Mouse (Mus musculus): ENCODE measurements at regions not wholly inside any gene's neighbourhood (a gene's known extent, or its start where the extent isn't known, plus 50 kb on each side); places are given as distances from the start of the nearest gene placed in this dataset.
"Not testable (repeated sequence)": the region's sequence is repeated elsewhere in the genome, so short reads cannot be mapped to it uniquely, and the experiment has no call there.

DNA sequence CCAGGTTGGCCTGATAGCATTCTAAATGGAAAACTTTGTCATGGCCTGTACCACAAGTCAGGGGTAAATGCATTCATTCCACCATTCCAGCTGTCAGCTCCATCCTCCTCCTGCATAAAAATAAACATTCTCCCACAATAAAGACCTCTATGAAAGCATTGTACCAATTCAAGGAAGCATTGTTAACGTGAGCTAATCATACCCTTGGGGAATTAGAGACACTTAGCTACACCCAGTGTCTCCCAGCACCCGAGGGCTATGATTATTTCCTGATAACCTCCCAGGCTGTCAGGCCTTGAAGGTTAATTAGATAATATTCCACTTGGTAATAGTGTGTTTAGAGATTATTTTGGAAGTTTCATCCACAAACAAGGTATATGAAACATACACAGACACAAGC, 182.1 kb downstream of the Ppp1r3a start:
- Histone ChIP-seq H3K36me3 (ENCODE audit: control insufficient read depth, insufficient read depth, low read length) (no peaks in the 10 kb centered on the region), H3K9ac (ENCODE audit: low read length) (no peak overlapping the region), H3K4me1 (replicated peaks; ENCODE audit: control insufficient read depth, insufficient read depth, low read length) (no peaks in the 10 kb centered on the region), H3K27me3 (ENCODE audit: control insufficient read depth, insufficient read depth, low read depth, low read length) (no peaks in the 10 kb centered on the region), H3K9me3 (ENCODE audit: control insufficient read depth, low read length) (no peaks in the 10 kb centered on the region), H3K27ac (ENCODE audit: low read length) (no peak overlapping the region), H3K4me3 (ENCODE audit: low read length) (no peak overlapping the region), H3K4me2 (ENCODE audit: low read depth, low read length) (no peak overlapping the region)
- 25% methylated on average over 2 of the region's 2 CpGs for WGBS
- no peak for ATAC-seq (ENCODE audit: low read depth)

DNA sequence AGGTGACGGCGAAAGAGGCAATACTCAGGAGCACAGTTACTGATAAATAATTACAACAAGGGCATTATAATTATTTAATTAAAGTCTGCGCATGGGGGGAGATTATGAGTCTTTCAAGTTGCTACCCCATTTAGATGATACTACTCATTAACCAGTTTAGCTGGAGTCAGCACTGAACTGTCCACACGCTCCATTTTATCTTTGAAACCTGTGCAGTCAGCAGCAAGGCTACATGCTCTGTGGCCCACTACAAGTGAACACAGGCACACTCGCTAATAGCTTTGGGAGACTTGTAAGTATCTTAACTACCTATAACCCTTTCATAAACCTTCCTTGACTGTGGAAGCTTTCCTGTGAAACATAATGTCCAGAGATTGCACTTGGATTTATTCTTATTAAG, 214.7 kb downstream of the Ppp1r3a start:
- 88% methylated on average over 5 of the region's 5 CpGs for WGBS
- no peak for ATAC-seq (ENCODE audit: low read depth)

DNA sequence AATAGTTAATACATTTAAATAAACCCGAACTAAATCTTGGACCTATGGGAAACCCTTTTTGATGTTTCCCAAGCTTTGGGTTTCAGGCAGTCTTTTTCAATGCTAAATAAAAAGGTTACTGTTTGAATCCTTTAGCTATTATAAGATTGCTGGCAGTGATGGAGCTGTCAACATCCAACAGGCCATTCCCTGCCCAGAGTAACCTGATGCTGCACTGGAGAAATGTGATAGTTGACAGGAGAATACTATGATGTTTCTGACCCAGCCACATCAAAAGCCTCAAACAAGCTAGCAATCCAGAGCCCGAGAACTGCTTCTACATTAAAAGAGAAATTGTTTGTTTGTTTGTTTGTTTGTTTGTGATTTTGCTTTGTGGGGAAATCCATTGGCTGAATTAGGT, 226.0 kb downstream of the Ppp1r3a start:
- Histone ChIP-seq H3K27me3 (ENCODE audit: control insufficient read depth, insufficient read depth, low read depth, low read length) (no peaks in the 10 kb centered on the region), H3K9me3 (ENCODE audit: control insufficient read depth, low read length) (no peaks in the 10 kb centered on the region), H3K9ac (ENCODE audit: low read length) (no peak overlapping the region), H3K4me2 (ENCODE audit: low read depth, low read length) (no peak overlapping the region), H3K4me3 (ENCODE audit: low read length) (no peak overlapping the region), H3K27ac (ENCODE audit: low read length) (no peak overlapping the region), H3K36me3 (ENCODE audit: control insufficient read depth, insufficient read depth, low read length) (no peaks in the 10 kb centered on the region), H3K4me1 (replicated peaks; ENCODE audit: control insufficient read depth, insufficient read depth, low read length) (no peaks in the 10 kb centered on the region)
- ATAC-seq (ENCODE audit: low read depth): no peak
- 64% methylated on average over 2 of the region's 2 CpGs for WGBS

More for the DNA sequence above, 214.7 kb downstream of the Ppp1r3a start:
- H3K27ac ChIP-seq (ENCODE audit: low read length): no peak overlapping the region
- no peak overlapping the region for H3K9ac ChIP-seq (ENCODE audit: low read length)
- H3K4me3 ChIP-seq (ENCODE audit: low read length): no peak overlapping the region
- no peaks in the 10 kb centered on the region for H3K9me3 ChIP-seq (ENCODE audit: control insufficient read depth, low read length)
- H3K27me3 ChIP-seq (ENCODE audit: control insufficient read depth, insufficient read depth, low read depth, low read length): no peaks in the 10 kb centered on the region
- no peaks in the 10 kb centered on the region for H3K4me1 ChIP-seq (replicated peaks; ENCODE audit: control insufficient read depth, insufficient read depth, low read length)
- H3K4me2 ChIP-seq (ENCODE audit: low read depth, low read length): no peak overlapping the region
- H3K36me3 ChIP-seq (ENCODE audit: control insufficient read depth, insufficient read depth, low read length): no peaks in the 10 kb centered on the region

DNA sequence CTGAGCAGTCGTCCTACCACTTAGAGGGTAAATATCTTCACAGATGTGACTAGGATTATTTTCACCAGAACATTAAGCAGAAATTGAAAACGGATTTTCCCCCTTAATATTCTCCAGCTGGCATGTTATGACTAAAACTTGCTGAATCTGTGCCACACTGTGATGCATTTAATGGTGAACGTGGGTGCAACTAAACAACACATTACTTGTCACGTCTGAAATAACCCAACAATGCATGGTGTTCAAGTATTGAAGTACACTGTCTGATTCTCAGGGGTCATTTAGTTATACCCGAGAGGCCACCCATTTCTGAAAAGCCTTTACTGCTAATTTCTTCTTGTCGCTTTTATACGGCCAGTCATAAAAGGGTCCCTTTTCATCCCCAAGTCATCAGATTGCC, 226.5 kb downstream of the Ppp1r3a start:
- Histone ChIP-seq H3K4me3 (ENCODE audit: low read length) (no peak overlapping the region), H3K9ac (ENCODE audit: low read length) (no peak overlapping the region), H3K36me3 (ENCODE audit: control insufficient read depth, insufficient read depth, low read length) (no peaks in the 10 kb centered on the region), H3K4me2 (ENCODE audit: low read depth, low read length) (no peak overlapping the region), H3K4me1 (replicated peaks; ENCODE audit: control insufficient read depth, insufficient read depth, low read length) (no peaks in the 10 kb centered on the region), H3K27me3 (ENCODE audit: control insufficient read depth, insufficient read depth, low read depth, low read length) (no peaks in the 10 kb centered on the region), H3K9me3 (ENCODE audit: control insufficient read depth, low read length) (no peaks in the 10 kb centered on the region), H3K27ac (ENCODE audit: low read length) (no peak overlapping the region)
- no peak for ATAC-seq (ENCODE audit: low read depth)
- 65% methylated on average over 7 of the region's 7 CpGs for WGBS

DNA sequence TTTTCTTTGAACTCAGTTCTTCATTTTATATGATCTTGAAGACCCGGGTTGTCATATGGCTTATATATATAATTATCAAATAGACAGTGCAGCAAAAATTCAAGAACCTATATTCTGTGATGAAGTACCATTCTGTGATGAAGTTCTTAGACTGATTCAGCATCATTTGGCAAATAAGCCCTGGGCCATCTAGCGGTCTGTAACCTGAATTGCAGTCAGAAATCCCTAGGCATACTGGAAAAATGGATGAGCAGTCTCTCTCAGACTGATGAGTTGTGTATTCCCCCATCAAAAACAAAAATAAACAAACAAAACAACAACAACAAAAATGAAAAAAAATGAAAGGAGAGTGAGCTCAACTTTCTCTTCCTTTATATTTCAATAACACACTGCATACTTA, 232.3 kb downstream of the Ppp1r3a start:
- no peaks in the 10 kb centered on the region for H3K4me1 ChIP-seq (replicated peaks; ENCODE audit: control insufficient read depth, insufficient read depth, low read length)
- no peak overlapping the region for H3K4me3 ChIP-seq (ENCODE audit: low read length)
- no peak overlapping the region for H3K4me2 ChIP-seq (ENCODE audit: low read depth, low read length)
- WGBS: 20% methylated on average over 2 of the region's 2 CpGs
- H3K9ac ChIP-seq (ENCODE audit: low read length): no peak overlapping the region
- H3K9me3 ChIP-seq (ENCODE audit: control insufficient read depth, low read length): no peaks in the 10 kb centered on the region
- H3K27ac ChIP-seq (ENCODE audit: low read length): no peak overlapping the region
- H3K36me3 ChIP-seq (ENCODE audit: control insufficient read depth, insufficient read depth, low read length): no peaks in the 10 kb centered on the region
- ATAC-seq (ENCODE audit: low read depth): no peak
- H3K27me3 ChIP-seq (ENCODE audit: control insufficient read depth, insufficient read depth, low read depth, low read length): no peaks in the 10 kb centered on the region

DNA sequence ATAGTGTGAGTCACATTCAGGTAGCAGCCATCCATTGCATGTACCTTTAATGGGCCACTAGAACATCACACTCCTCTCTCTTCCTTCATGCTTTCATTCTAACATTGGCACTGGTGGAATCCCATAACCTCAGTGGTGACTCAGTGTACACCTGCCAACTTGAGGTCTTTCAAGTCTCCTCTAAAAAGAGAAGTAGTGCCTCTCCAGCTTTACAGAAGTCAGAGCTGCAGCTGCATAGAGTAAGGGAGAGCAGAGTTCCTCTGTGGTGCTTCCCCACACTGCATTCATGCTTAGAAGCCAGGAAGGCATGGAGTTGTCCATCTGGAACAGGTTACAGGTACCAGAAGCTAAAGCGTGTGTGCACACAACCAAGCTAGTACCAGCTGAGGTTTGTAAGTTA, 233.8 kb downstream of the Ppp1r3a start:
- Histone ChIP-seq H3K4me1 (replicated peaks; ENCODE audit: control insufficient read depth, insufficient read depth, low read length) (no peaks in the 10 kb centered on the region), H3K4me3 (ENCODE audit: low read length) (no peak overlapping the region), H3K27me3 (ENCODE audit: control insufficient read depth, insufficient read depth, low read depth, low read length) (no peaks in the 10 kb centered on the region), H3K27ac (ENCODE audit: low read length) (no peak overlapping the region), H3K9ac (ENCODE audit: low read length) (no peak overlapping the region), H3K9me3 (ENCODE audit: control insufficient read depth, low read length) (no peaks in the 10 kb centered on the region), H3K36me3 (ENCODE audit: control insufficient read depth, insufficient read depth, low read length) (no peaks in the 10 kb centered on the region), H3K4me2 (ENCODE audit: low read depth, low read length) (no peak overlapping the region)
- no peak for ATAC-seq (ENCODE audit: low read depth)
- 82% methylated on average over 1 of the region's 1 CpGs for WGBS

DNA sequence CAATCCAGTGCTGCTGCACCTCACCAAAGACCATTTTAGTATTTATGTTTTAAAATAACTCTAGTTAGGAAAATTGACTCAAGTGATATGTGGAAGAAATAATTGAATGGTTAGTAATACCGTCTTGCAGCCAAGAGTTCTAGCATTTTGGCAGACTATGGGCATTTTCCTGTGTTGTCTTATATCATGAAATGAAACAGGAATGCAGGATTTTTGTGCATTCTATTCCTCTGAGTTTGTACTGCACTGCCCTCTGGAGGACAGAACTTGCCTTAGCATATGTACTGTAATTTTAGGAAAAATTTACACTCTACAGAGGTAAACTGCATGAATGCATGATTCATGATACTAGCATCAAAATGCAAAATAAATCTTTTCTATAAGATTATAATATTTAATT, 250.9 kb downstream of the Ppp1r3a start:
- Histone ChIP-seq H3K9me3 (ENCODE audit: control insufficient read depth, low read length) (no peaks in the 10 kb centered on the region), H3K36me3 (ENCODE audit: control insufficient read depth, insufficient read depth, low read length) (no peaks in the 10 kb centered on the region), H3K9ac (ENCODE audit: low read length) (no peak overlapping the region), H3K4me2 (ENCODE audit: low read depth, low read length) (no peak overlapping the region), H3K4me1 (replicated peaks; ENCODE audit: control insufficient read depth, insufficient read depth, low read length) (no peaks in the 10 kb centered on the region), H3K27me3 (ENCODE audit: control insufficient read depth, insufficient read depth, low read depth, low read length) (no peaks in the 10 kb centered on the region), H3K4me3 (ENCODE audit: low read length) (no peak overlapping the region), H3K27ac (ENCODE audit: low read length) (no peak overlapping the region)
- WGBS: 13% methylated on average over 1 of the region's 1 CpGs
- ATAC-seq (ENCODE audit: low read depth): peak; percentile 51; the same call in 1 of the 2 replicates

DNA sequence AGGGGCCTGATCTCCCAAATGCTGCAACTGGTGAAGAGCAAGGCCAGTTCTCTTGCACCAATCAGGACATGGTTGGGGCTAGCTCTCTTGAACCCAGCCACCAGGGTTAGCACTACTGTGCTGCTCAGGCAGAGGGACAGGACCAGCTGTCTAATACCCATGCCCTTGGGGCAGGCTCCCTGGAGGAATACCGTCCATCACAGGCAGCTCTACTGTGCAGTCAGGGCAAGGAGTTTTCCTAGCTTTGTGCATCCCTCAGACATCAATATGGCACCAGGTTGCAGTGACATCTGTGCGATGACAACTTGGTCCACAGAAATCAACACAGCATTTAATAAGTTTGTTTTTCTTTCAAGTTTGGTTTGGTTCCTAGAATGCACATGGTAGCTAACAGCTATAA, 254.4 kb downstream of the Ppp1r3a start:
- Histone ChIP-seq H3K4me2 (ENCODE audit: low read depth, low read length) (no peak overlapping the region), H3K27me3 (ENCODE audit: control insufficient read depth, insufficient read depth, low read depth, low read length) (no peaks in the 10 kb centered on the region), H3K27ac (ENCODE audit: low read length) (no peak overlapping the region), H3K4me3 (ENCODE audit: low read length) (no peak overlapping the region), H3K9me3 (ENCODE audit: control insufficient read depth, low read length) (no peaks in the 10 kb centered on the region), H3K9ac (ENCODE audit: low read length) (no peak overlapping the region), H3K36me3 (ENCODE audit: control insufficient read depth, insufficient read depth, low read length) (no peaks in the 10 kb centered on the region), H3K4me1 (replicated peaks; ENCODE audit: control insufficient read depth, insufficient read depth, low read length) (no peaks in the 10 kb centered on the region)
- 80% methylated on average over 2 of the region's 2 CpGs for WGBS
- ATAC-seq (ENCODE audit: low read depth): no peak

DNA sequence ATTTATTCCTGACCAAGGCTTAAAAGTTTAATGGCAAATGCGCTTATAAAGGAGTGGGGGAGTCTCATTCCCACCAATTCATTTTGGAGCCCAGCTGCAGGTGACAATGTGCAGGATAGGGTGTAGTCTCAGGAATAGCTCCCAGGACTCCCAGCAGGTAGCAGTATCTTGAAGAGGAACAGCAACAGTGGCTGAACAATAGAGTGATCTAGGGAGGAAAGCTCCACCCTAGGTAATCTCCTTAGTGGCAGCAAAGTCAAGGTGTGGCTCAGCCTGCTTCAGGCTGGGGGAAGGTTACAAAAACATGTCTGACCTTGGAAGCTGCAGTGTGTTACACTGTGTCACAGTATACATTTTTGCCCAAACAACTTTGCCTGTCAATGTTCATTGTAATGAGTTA, 255.2 kb downstream of the Ppp1r3a start:
- not testable (repeated sequence) for H3K4me2 ChIP-seq (ENCODE audit: low read depth, low read length); H3K36me3 ChIP-seq (ENCODE audit: control insufficient read depth, insufficient read depth, low read length); H3K27ac ChIP-seq (ENCODE audit: low read length); H3K4me3 ChIP-seq (ENCODE audit: low read length); H3K9me3 ChIP-seq (ENCODE audit: control insufficient read depth, low read length); H3K4me1 ChIP-seq (replicated peaks; ENCODE audit: control insufficient read depth, insufficient read depth, low read length); ATAC-seq (ENCODE audit: low read depth); H3K27me3 ChIP-seq (ENCODE audit: control insufficient read depth, insufficient read depth, low read depth, low read length); H3K9ac ChIP-seq (ENCODE audit: low read length)
- WGBS: 63% methylated on average over 1 of the region's 1 CpGs

DNA sequence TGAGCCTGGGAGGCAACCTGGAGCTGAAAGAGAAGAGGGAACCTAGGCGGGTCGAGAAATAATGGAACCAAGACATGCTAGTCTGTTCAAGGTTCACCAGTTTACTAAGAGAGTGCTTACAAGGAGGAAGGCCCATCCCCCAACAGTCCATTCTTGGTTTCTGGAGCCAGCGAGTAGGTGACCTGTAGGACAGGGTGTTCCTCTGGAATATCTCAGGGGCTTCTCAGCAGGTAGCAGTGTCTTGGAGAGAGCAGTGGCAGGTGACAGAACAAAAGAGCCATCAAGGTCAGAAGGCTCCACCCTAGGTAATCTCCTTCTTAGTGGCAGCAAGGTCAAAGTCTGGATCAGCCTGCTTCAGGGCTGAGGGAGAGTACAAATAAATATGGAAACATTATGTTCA, 268.4 kb downstream of the Ppp1r3a start:
- 78% methylated on average over 3 of the region's 3 CpGs for WGBS
- not testable (repeated sequence) for H3K27me3 ChIP-seq (ENCODE audit: control insufficient read depth, insufficient read depth, low read depth, low read length); H3K9me3 ChIP-seq (ENCODE audit: control insufficient read depth, low read length); H3K27ac ChIP-seq (ENCODE audit: low read length); H3K36me3 ChIP-seq (ENCODE audit: control insufficient read depth, insufficient read depth, low read length); H3K4me1 ChIP-seq (replicated peaks; ENCODE audit: control insufficient read depth, insufficient read depth, low read length); H3K9ac ChIP-seq (ENCODE audit: low read length); H3K4me2 ChIP-seq (ENCODE audit: low read depth, low read length); ATAC-seq (ENCODE audit: low read depth); H3K4me3 ChIP-seq (ENCODE audit: low read length)
